Mouse (Mus musculus): ENCODE measurements at regions not wholly inside any gene's neighbourhood (a gene's known extent, or its start where the extent isn't known, plus 50 kb on each side); places are given as distances from the start of the nearest gene placed in this dataset.

GRCm38 (mm10) chr2:133208498-133208897 lies 262.8 kb upstream of the Fermt1 start:
- no peak for TF ChIP-seq EP300 (IDR thresholded peaks at IDR 0.05)
- no peak for TF ChIP-seq CTCF (IDR thresholded peaks at IDR 0.05)

All from lung, postnatal 0 days (tissue).